Mouse (Mus musculus) midbrain, embryonic 15.5 days (tissue): ENCODE measurements at regions not wholly inside any gene's neighbourhood (a gene's known extent, or its start where the extent isn't known, plus 50 kb on each side); places are given as distances from the start of the nearest gene placed in this dataset.

Experiments
- ATAC-seq: fragments of 200-750 bp; cut with Nextera tagmentation; replicated peaks from 2 replicates; pipeline ENCODE4 v1.8.0; 2017; ENCODE audit warnings: moderate TSS enrichment
- H3K27ac ChIP-seq: fragments of 300-500 bp; sonication (generic); 2 replicates; pipeline ENCODE4 v1.5.1; 2015; ENCODE audit warnings: mild to moderate bottlenecking, inconsistent platforms
- H3K27me3 ChIP-seq: fragments of 300-500 bp; sonication (generic); replicated peaks from 2 replicates; pipeline ENCODE4 v1.6.1; 2015; ENCODE audit warnings: inconsistent platforms
- H3K36me3 ChIP-seq: fragments of 300-500 bp; sonication (generic); replicated peaks from 2 replicates; pipeline ENCODE4 v1.6.1; 2015; ENCODE audit warnings: inconsistent platforms
- H3K4me1 ChIP-seq: fragments of 300-500 bp; sonication (generic); 2 replicates; pipeline ENCODE4 v1.6.1; 2015; ENCODE audit warnings: inconsistent platforms
- H3K4me2 ChIP-seq: fragments of 300-500 bp; sonication (generic); 2 replicates; pipeline ENCODE4 v1.6.1; 2015; ENCODE audit warnings: inconsistent platforms, mild to moderate bottlenecking, moderate library complexity
- H3K4me3 ChIP-seq: fragments of 300-500 bp; sonication (generic); 2 replicates; pipeline ENCODE4 v1.5.1; 2015; ENCODE audit warnings: mild to moderate bottlenecking, inconsistent platforms
- H3K9ac ChIP-seq: fragments of 300-500 bp; sonication (generic); 2 replicates; pipeline ENCODE4 v1.6.1; 2015; ENCODE audit warnings: mild to moderate bottlenecking, inconsistent platforms
- H3K9me3 ChIP-seq: fragments of 300-500 bp; sonication (generic); 2 replicates; pipeline ENCODE4 v1.6.1; 2016; ENCODE audit warnings: inconsistent platforms
- WGBS: fragments of 180-500 bp; shearing (Covaris S2); methylation state at CpG from one replicate; pipeline ENCODE4 v1.1.7; 2015; ENCODE audit warnings: mixed read lengths; 5-methylcytosine and 5-hydroxymethylcytosine counted together

- no peak overlapping the region for H3K4me3 ChIP-seq
- no peaks in the 10 kb centered on the region for H3K36me3 ChIP-seq
- H3K27me3 ChIP-seq: no peaks in the 10 kb centered on the region
- ATAC-seq: no peak
- H3K4me1 ChIP-seq: peaks cover 12% of the 10 kb centered on the region
- no peak overlapping the region for H3K27ac ChIP-seq
- no peaks in the 10 kb centered on the region for H3K9me3 ChIP-seq
- WGBS: 94% methylated on average over 2 of the region's 2 CpGs
- no peak overlapping the region for H3K9ac ChIP-seq
- H3K4me2 ChIP-seq: no peak overlapping the region
Observed at GRCm38 (mm10) chr13:28762555-28762954, 191.0 kb downstream of the Sox4 start.

- Histone ChIP-seq H3K4me1 (peaks cover 26% of the 10 kb centered on the region), H3K27me3 (no peaks in the 10 kb centered on the region), H3K27ac (no peak overlapping the region), H3K4me2 (no peak overlapping the region), H3K4me3 (no peak overlapping the region), H3K9me3 (no peaks in the 10 kb centered on the region), H3K9ac (no peak overlapping the region), H3K36me3 (no peaks in the 10 kb centered on the region)
- WGBS: 39% methylated on average over 3 of the region's 3 CpGs
- no peak for ATAC-seq
Observed at GRCm38 (mm10) chr13:28759026-28759425, 194.5 kb downstream of the Sox4 start.

- Histone ChIP-seq H3K27me3 (no peaks in the 10 kb centered on the region), H3K36me3 (no peaks in the 10 kb centered on the region), H3K9ac (peak overlapping the region; percentile 2; the same call in 1 of the 2 replicates), H3K9me3 (no peaks in the 10 kb centered on the region), H3K4me2 (peak overlapping the region; percentile 50), H3K4me3 (peak overlapping the region; percentile 19), H3K27ac (peak overlapping the region; percentile 46), H3K4me1 (peaks cover 26% of the 10 kb centered on the region)
- WGBS: 4% methylated on average over 13 of the region's 13 CpGs
- peak; percentile 79 for ATAC-seq
Observed at GRCm38 (mm10) chr13:28757846-28758522, 195.5 kb downstream of the Sox4 start.

- Histone ChIP-seq H3K4me3 (no peak overlapping the region), H3K4me1 (peaks cover 26% of the 10 kb centered on the region), H3K9ac (no peak overlapping the region), H3K27ac (peak overlapping the region; percentile 59; the same call in 1 of the 2 replicates), H3K4me2 (peak overlapping the region; percentile 50), H3K9me3 (no peaks in the 10 kb centered on the region), H3K36me3 (no peaks in the 10 kb centered on the region), H3K27me3 (no peaks in the 10 kb centered on the region)
- ATAC-seq: no peak
- WGBS: 29% methylated on average over 11 of the region's 11 CpGs
Observed at GRCm38 (mm10) chr13:28756915-28757765, 196.4 kb downstream of the Sox4 start.

GRCm38 (mm10) chr13:28754207-28754606 is 199.3 kb downstream of the Sox4 start:
- no peaks in the 10 kb centered on the region for H3K36me3 ChIP-seq
- no peak for ATAC-seq
- no peak overlapping the region for H3K4me3 ChIP-seq
- no peak overlapping the region for H3K9ac ChIP-seq
- H3K27me3 ChIP-seq: no peaks in the 10 kb centered on the region
- H3K27ac ChIP-seq: no peak overlapping the region
- no peaks in the 10 kb centered on the region for H3K9me3 ChIP-seq
- WGBS: 81% methylated on average over 5 of the region's 5 CpGs
- no peak overlapping the region for H3K4me2 ChIP-seq
- H3K4me1 ChIP-seq: peaks cover 26% of the 10 kb centered on the region

- no peak for ATAC-seq
- WGBS: 89% methylated on average over 11 of the region's 11 CpGs
- no peak overlapping the region for H3K9ac ChIP-seq
- no peaks in the 10 kb centered on the region for H3K9me3 ChIP-seq
- no peak overlapping the region for H3K27ac ChIP-seq
- H3K27me3 ChIP-seq: no peaks in the 10 kb centered on the region
- H3K4me1 ChIP-seq: peaks cover 4% of the 10 kb centered on the region; the same call in 1 of the 2 replicates
- no peak overlapping the region for H3K4me3 ChIP-seq
- no peaks in the 10 kb centered on the region for H3K36me3 ChIP-seq
- H3K4me2 ChIP-seq: no peak overlapping the region
Observed at GRCm38 (mm10) chr13:28750949-28751692, 202.4 kb downstream of the Sox4 start.

- Histone ChIP-seq H3K27me3 (no peaks in the 10 kb centered on the region), H3K4me2 (no peak overlapping the region), H3K4me3 (no peak overlapping the region), H3K36me3 (no peaks in the 10 kb centered on the region), H3K9ac (no peak overlapping the region), H3K4me1 (0 out of 2 replicates have a peak, but pooled peaks cover 4% of the 10 kb centered on the region), H3K27ac (no peak overlapping the region), H3K9me3 (no peaks in the 10 kb centered on the region)
- ATAC-seq: no peak
- WGBS: 56% methylated on average over 7 of the region's 7 CpGs
Observed at GRCm38 (mm10) chr13:28740158-28740670, 213.3 kb downstream of the Sox4 start.

GRCm38 (mm10) chr13:28738160-28739100 is 215.1 kb downstream of the Sox4 start:
- Histone ChIP-seq H3K4me1 (0 out of 2 replicates have a peak, but pooled peaks cover 4% of the 10 kb centered on the region), H3K4me2 (no peak overlapping the region), H3K27ac (no peak overlapping the region), H3K4me3 (no peak overlapping the region), H3K9me3 (no peaks in the 10 kb centered on the region), H3K36me3 (no peaks in the 10 kb centered on the region), H3K27me3 (no peaks in the 10 kb centered on the region), H3K9ac (no peak overlapping the region)
- WGBS: 47% methylated on average over 8 of the region's 8 CpGs
- no peak for ATAC-seq

- ATAC-seq: no peak
- Histone ChIP-seq H3K36me3 (no peaks in the 10 kb centered on the region), H3K27me3 (no peaks in the 10 kb centered on the region), H3K4me3 (no peak overlapping the region), H3K9me3 (no peaks in the 10 kb centered on the region), H3K9ac (no peak overlapping the region), H3K27ac (no peak overlapping the region), H3K4me1 (no peaks in the 10 kb centered on the region), H3K4me2 (no peak overlapping the region)
- WGBS: 62% methylated on average over 1 of the region's 1 CpGs
Observed at GRCm38 (mm10) chr13:28732475-28732874, 221.0 kb downstream of the Sox4 start.

GRCm38 (mm10) chr13:28732036-28732435 is 221.5 kb downstream of the Sox4 start:
- Histone ChIP-seq H3K4me3 (no peak overlapping the region), H3K9ac (no peak overlapping the region), H3K27me3 (no peaks in the 10 kb centered on the region), H3K36me3 (no peaks in the 10 kb centered on the region), H3K9me3 (no peaks in the 10 kb centered on the region), H3K27ac (no peak overlapping the region), H3K4me1 (no peaks in the 10 kb centered on the region), H3K4me2 (no peak overlapping the region)
- 86% methylated on average over 3 of the region's 3 CpGs for WGBS
- no peak for ATAC-seq

- WGBS: 88% methylated on average over 8 of the region's 8 CpGs
- no peak for ATAC-seq
- H3K4me1 ChIP-seq: no peaks in the 10 kb centered on the region
- no peaks in the 10 kb centered on the region for H3K9me3 ChIP-seq
- no peak overlapping the region for H3K27ac ChIP-seq
- H3K36me3 ChIP-seq: no peaks in the 10 kb centered on the region
- H3K27me3 ChIP-seq: no peaks in the 10 kb centered on the region
- H3K4me2 ChIP-seq: no peak overlapping the region
- no peak overlapping the region for H3K4me3 ChIP-seq
- no peak overlapping the region for H3K9ac ChIP-seq
Observed at GRCm38 (mm10) chr13:28730059-28730580, 223.4 kb downstream of the Sox4 start.
